Mouse (Mus musculus) T-helper 1 cell (primary cell): ENCODE measurements around the gene Man2b1.
"Not testable (repeated sequence)": the region's sequence is repeated elsewhere in the genome, so short reads cannot be mapped to it uniquely, and the experiment has no call there.

Source experiments
- in situ Hi-C: fragments of 300-600 bp; cut with MboI, MseI; formaldehyde crosslinking; loops from one replicate; pipeline ENCODE4 v1.15.1; 2025; ENCODE audit warnings: high pct_unique_total_duplicates

The Man2b1 gene

DNA sequence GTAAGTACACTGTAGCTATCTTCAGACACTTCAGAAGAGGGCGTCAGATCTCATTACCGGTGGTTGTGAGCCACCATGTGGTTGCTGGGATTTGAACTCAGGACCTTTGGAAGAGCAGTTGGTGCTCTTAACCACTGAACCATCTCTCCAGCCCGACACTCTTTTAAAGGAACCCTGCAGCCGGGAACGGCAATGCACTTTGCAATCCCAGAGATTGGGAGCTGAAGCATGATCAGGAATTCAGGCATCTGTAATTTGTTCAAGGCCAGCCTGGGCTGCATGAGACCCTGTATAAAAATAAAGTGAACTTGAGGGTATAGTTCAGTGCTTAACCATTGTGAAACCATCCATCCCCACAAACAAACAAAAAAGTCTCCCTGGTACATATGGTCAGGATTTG is 37.2 kb downstream of the Man2b1 start:
- in situ Hi-C loops = not testable (repeated sequence)

DNA sequence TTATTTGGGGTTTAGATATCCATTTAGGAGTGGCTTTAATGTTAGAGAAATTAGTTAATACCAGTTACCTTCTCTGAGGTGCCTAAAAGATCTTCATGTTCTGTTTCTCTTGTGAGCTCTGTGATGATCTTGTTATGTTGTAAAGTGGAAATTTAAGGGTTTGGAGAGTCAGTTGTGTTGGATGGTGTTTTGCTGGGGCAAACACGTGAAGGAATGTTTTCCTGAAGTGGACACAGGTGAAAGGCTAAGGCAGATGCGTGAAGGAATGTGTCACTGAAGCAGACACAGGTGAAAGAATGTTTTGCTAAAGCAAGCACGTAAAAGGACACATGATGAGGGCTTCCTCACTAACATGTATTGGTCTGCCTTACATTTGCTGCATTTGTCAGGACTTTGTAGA is 39.9 kb downstream of the Man2b1 start, which contains the start of gene Zfp791:
Gene Zfp791 (minus strand): TSS at position 101 of the 400 bp plus-strand sequence.
- in situ Hi-C loops = no loop called here

DNA sequence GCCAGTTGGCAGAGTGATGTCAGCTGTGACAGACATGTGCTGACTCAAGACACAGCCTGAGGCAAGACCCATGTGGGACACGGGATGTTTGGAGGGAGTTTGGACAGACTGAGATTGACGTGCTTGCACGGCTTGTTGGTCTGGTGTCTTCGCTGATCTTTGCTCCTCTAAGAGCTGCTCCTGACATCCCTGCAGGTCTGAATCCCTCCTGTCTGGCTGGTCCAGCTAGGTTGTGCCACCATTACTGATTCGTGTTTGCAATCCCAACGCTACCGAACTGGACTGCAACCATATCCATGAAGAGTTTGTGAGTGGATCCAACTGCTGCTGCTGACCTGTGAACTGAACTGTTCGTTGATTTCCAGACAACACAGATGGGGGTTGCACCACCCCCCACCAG is 40.6 kb downstream of the Man2b1 start:
- in situ Hi-C loops = no loop called here

DNA sequence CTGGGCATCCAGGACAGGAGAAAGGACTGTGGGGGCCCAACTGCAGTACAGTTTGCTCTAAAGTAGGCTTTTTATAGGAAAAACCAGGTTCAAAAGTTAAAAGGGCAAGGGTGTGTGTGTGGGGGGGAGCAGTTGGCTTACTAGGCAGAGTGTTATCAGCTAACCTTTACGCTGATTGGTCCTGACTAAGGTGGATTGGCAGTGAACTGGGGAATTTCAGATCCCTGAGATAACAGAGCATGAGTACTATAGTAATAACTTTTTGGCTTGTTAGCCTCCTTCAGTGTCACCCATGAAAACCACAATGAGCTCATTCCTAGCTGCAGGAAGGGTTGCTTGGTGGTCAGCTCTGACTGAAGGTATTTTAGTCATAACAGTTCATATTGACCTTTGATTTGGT is 49.3 kb downstream of the Man2b1 start:
- in situ Hi-C loops = no loop called here

DNA sequence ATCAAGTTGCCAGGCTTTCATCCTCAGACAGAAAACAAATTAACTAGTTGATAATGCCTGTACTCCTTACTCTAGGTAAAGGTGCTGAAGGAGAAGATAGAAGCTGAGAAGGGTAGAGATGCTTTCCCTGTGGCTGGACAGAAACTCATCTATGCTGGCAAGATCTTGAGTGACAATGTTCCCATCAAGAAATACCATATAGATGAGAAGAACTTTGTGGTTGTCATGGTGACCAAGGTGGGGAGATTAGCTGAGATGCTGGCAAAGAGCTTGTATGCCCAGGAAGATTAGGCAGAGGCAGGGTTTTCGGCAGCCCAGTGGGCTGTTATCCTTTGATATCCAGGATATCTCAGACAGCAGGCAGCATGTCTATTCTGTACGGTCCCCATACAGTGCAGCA is 52.6 kb downstream of the Man2b1 start:
- in situ Hi-C loops = not testable (repeated sequence)

DNA sequence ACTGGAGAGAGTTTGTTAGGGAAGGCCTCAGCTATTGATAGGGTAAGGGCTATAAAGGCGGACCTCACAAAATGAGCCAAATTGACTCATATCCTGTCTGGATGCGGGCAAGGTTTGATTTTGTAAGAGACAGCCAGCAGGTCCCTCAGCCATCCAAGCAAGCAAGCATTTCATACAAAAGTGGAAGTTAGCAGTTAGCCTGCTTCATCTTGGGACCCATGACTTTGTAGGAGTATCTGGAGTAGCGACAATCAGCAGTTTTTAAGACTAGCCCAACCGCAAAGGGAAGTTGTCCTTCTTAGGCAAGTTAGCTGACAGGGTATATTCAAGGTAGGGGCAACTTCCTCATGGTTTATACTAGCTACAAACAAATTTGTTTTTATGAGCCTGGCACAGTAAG is 59.4 kb downstream of the Man2b1 start:
- in situ Hi-C loops = no loop called here
